Comparison of ENCODE assay signal across 8 mouse cellular contexts in genomic region chr16:76453457-76454200, GRCm38 (mm10).
DNase-seq lines count a peak whose midpoint lies in the region; ATAC-seq lines count a peak whose summit lies in the region.

No protein-coding gene starts in this region.

- no peaks in the 10 kb centered on the region for H3K9me3 ChIP-seq in intestine, embryonic 14.5 days (ENCODE audit: control insufficient read depth, low read length)
- no peaks in the 10 kb centered on the region for H3K9me3 ChIP-seq in liver, embryonic 16.5 days (replicated peaks; ENCODE audit: control insufficient read depth, low read length)
- H3K9me3 ChIP-seq in stomach, embryonic 16.5 days (replicated peaks; ENCODE audit: control insufficient read depth, low read length) = peaks cover 5% of the 10 kb centered on the region; the same call in 1 of the 2 replicates

- peak; percentile 66 for DNase-seq in adipocyte (ENCODE audit: low spot score)
- DNase-seq in embryo, embryonic 10.5 days (ENCODE audit: low spot score) = peak; percentile 89
- peak; percentile 78 for DNase-seq in intestine, embryonic 14.5 days (ENCODE audit: low spot score)
- no peak for DNase-seq in B cell, adult 2 months
- no peak for DNase-seq in frontal cortex, postnatal 14 days (ENCODE audit: low spot score in 2 of 2)
- DNase-seq in cerebellum, adult 18-20 months = no peak

- peak; percentile 98 for ATAC-seq in intestine, embryonic 14.5 days (replicated peaks; ENCODE audit: low FRiP score, low TSS enrichment, low read depth)
- ATAC-seq in liver, embryonic 16.5 days (ENCODE audit: low read depth) = peak; percentile 44
- peak; percentile 95 for ATAC-seq in stomach, embryonic 16.5 days (ENCODE audit: insufficient read depth, low FRiP score)

- H3K4me3 ChIP-seq in intestine, embryonic 14.5 days (ENCODE audit: low read depth, low read length) = no peak overlapping the region
- no peak overlapping the region for H3K4me3 ChIP-seq in liver, embryonic 16.5 days (ENCODE audit: low read depth, low read length)
- no peak overlapping the region for H3K4me3 ChIP-seq in stomach, embryonic 16.5 days (replicated peaks; ENCODE audit: low read length)

- no peak overlapping the region; the same call in 1 of the 2 replicates for H3K27ac ChIP-seq in intestine, embryonic 14.5 days (ENCODE audit: low read depth)
- H3K27ac ChIP-seq in liver, embryonic 16.5 days (ENCODE audit: low read length) = no peak overlapping the region
- peak overlapping the region; percentile 66 for H3K27ac ChIP-seq in stomach, embryonic 16.5 days (ENCODE audit: low read length)

- no peak overlapping the region; the same call in 1 of the 2 replicates for H3K4me2 ChIP-seq in intestine, embryonic 14.5 days (ENCODE audit: low read length)
- H3K4me2 ChIP-seq in liver, embryonic 16.5 days (ENCODE audit: low read depth, low read length) = no peak overlapping the region
- H3K4me2 ChIP-seq in stomach, embryonic 16.5 days (ENCODE audit: low read depth, low read length) = peak overlapping the region; percentile 43

- H3K4me1 ChIP-seq in intestine, embryonic 14.5 days (replicated peaks; ENCODE audit: control insufficient read depth, insufficient read depth, low read length) = peaks cover 8% of the 10 kb centered on the region
- H3K4me1 ChIP-seq in liver, embryonic 16.5 days (ENCODE audit: control insufficient read depth, low read depth, low read length) = peaks cover 30% of the 10 kb centered on the region
- H3K4me1 ChIP-seq in stomach, embryonic 16.5 days (ENCODE audit: control insufficient read depth, insufficient read depth, low read length) = peaks cover 13% of the 10 kb centered on the region; the same call in 1 of the 2 replicates

- no peak overlapping the region for H3K9ac ChIP-seq in intestine, embryonic 14.5 days (ENCODE audit: low read length)
- no peak overlapping the region for H3K9ac ChIP-seq in liver, embryonic 16.5 days (ENCODE audit: low read depth, low read length)
- 0 out of 2 replicates have a peak overlapping the region, but pooled peaks have one; percentile 43 for H3K9ac ChIP-seq in stomach, embryonic 16.5 days (ENCODE audit: low read length)

- H3K27me3 ChIP-seq in intestine, embryonic 14.5 days (replicated peaks; ENCODE audit: control insufficient read depth, insufficient read depth, low read length) = no peaks in the 10 kb centered on the region
- H3K27me3 ChIP-seq in liver, embryonic 16.5 days (ENCODE audit: control insufficient read depth, insufficient read depth, low read depth, low read length) = no peaks in the 10 kb centered on the region
- H3K27me3 ChIP-seq in stomach, embryonic 16.5 days (ENCODE audit: control insufficient read depth, insufficient read depth, low read length) = no peaks in the 10 kb centered on the region

- H3K36me3 ChIP-seq in intestine, embryonic 14.5 days (ENCODE audit: control insufficient read depth, insufficient read depth, low read length) = no peaks in the 10 kb centered on the region
- H3K36me3 ChIP-seq in liver, embryonic 16.5 days (ENCODE audit: control insufficient read depth, insufficient read depth) = no peaks in the 10 kb centered on the region
- H3K36me3 ChIP-seq in stomach, embryonic 16.5 days (ENCODE audit: control insufficient read depth, insufficient read depth, low read length) = no peaks in the 10 kb centered on the region

- 30% methylated on average over 11 of the region's 11 CpGs for WGBS in intestine, embryonic 14.5 days
- WGBS in liver, embryonic 16.5 days (ENCODE audit: insufficient replicate concordance) = 42% methylated on average over 11 of the region's 11 CpGs
- WGBS in stomach, embryonic 16.5 days = 21% methylated on average over 11 of the region's 11 CpGs

Comparison
In these comparisons a context has a peak if more than half of its experiments do, and no peak if none do; other contexts are left out.
1. DNase-seq: peak in adipocyte (single experiment), embryo, embryonic 10.5 days (single experiment) and intestine, embryonic 14.5 days (single experiment); none in B cell, adult 2 months (0 of 2), frontal cortex, postnatal 14 days (0 of 2) and cerebellum, adult 18-20 months (0 of 2).
2. ATAC-seq: peak in every context shown above with its lines; median percentile 98 in intestine, embryonic 14.5 days; 95 in stomach, embryonic 16.5 days; 44 in liver, embryonic 16.5 days.